Mouse (Mus musculus) embryonic stem cell, embryonic (primary cell): ENCODE results near the gene Camkk1.

Experiments
- CTCF ChIA-PET, 4 experiments: fragments of 300-600 bp in 2 of 4; fragments of 350-600 bp in 2 of 4; sonication (Branson Sonifier 250); formaldehyde crosslinking; loops; one replicate each; lab custom pipeline; 2022; ENCODE audit warnings: inconsistent platforms in 2 of 4; lab: Charles Lee
- POLR2A ChIA-PET, 4 experiments: fragments of 300-600 bp in 2 of 4; fragments of 350-600 bp in 2 of 4; sonication (Branson Sonifier 250); formaldehyde crosslinking; loops; one replicate each; lab custom pipeline; 2022; ENCODE audit warnings: antibody characterized with exemption in 4 of 4, inconsistent platforms in 1 of 4; lab: Charles Lee

Camkk1 gene

GRCm38 (mm10) chr11:73018471-73019146 is at the start of gene Camkk1:
Gene Camkk1, plus strand, starts transcription at chr11:73019008.
- CTCF ChIA-PET, result interaction anchor here (0.6 to 1.8 kb wide), 10 partner anchors 11 to 376 kb away, joined by 3 to 11 read pairs (median 4); partner anchors contain the start of gene Ncbp3 (in 2 of the 4)
- POLR2A ChIA-PET, result interaction anchor here in 3 of 4 experiments (0.6 to 2.1 kb wide), 23 partner anchors 10 to 454 kb away, joined by 3 to 21 read pairs (median 4); partner anchors contain the start of genes Ctns (in 2 of the 3), Ncbp3 (in 2 of the 3), Shpk (in 2 of the 3) and Emc6 (in 1 of the 3)

GRCm38 (mm10) chr11:72974995-72975503 is 43.8 kb upstream of the Camkk1 start:
- CTCF ChIA-PET, result interaction anchor here in 2 of 4 experiments (1.4 to 1.5 kb wide), 2 partner anchors 8 kb away, joined by 3 read pairs; no protein-coding TSS in a partner anchor
- POLR2A ChIA-PET, result interaction anchor here in 3 of 4 experiments (0.5 to 4.3 kb wide), 7 partner anchors 11 to 171 kb away, joined by 3 to 16 read pairs (median 4); no protein-coding TSS in a partner anchor

- ChIA-PET POLR2A (interaction anchor here in 3 of 4 experiments (0.7 to 1.6 kb wide), 3 partner anchors 12 to 217 kb away, joined by 3 read pairs; partner anchors contain the start of gene Shpk (in 1 of the 3)), CTCF (interaction anchor here in 3 of 4 experiments (1.0 to 1.7 kb wide), 15 partner anchors 8 to 412 kb away, joined by 3 to 10 read pairs (median 6); no protein-coding TSS in a partner anchor)
These were observed 36.3 kb upstream of the Camkk1 start for GRCm38 (mm10) chr11:72982516-72982915.

- CTCF ChIA-PET, result interaction anchor here (0.5 to 1.7 kb wide), 25 partner anchors 8 to 1941 kb away, joined by 3 to 10 read pairs (median 4); partner anchors contain the start of gene P2rx1 (in 1 of the 4)
- POLR2A ChIA-PET, result interaction anchor here in 3 of 4 experiments (0.7 to 1.6 kb wide), 6 partner anchors 9 to 216 kb away, joined by 3 to 6 read pairs (median 3); partner anchors contain the start of gene Shpk (in 1 of the 3)
These were observed 35.5 kb upstream of the Camkk1 start for GRCm38 (mm10) chr11:72983283-72983682.

GRCm38 (mm10) chr11:72986745-72987144 is 32.1 kb upstream of the Camkk1 start:
- POLR2A ChIA-PET, result interaction anchor here in 2 of 4 experiments (0.7 to 2.3 kb wide), 10 partner anchors 10 to 411 kb away, joined by 3 to 11 read pairs (median 4); partner anchors contain the start of gene Camkk1 (in 1 of the 2)
- CTCF ChIA-PET, result interaction anchor here in 2 of 4 experiments (0.8 to 1.5 kb wide), 2 partner anchors 21 to 144 kb away, joined by 3 read pairs; no protein-coding TSS in a partner anchor

GRCm38 (mm10) chr11:72987234-72987633 is 31.6 kb upstream of the Camkk1 start:
- POLR2A ChIA-PET, result interaction anchor here in 2 of 4 experiments (1.0 to 2.3 kb wide), 5 partner anchors 10 to 411 kb away, joined by 3 to 11 read pairs (median 6); partner anchors contain the start of gene Camkk1 (in 1 of the 2)

GRCm38 (mm10) chr11:72987807-72988206 is 31.0 kb upstream of the Camkk1 start:
- CTCF ChIA-PET, result interaction anchor here in 1 of 4 experiments (0.6 kb wide), 1 partner anchor 11 kb away, joined by 3 read pairs; the partner anchor contains the start of gene P2rx1
- POLR2A ChIA-PET, result interaction anchor here in 1 of 4 experiments (1.0 to 1.8 kb wide), 2 partner anchors 10 to 412 kb away, joined by 3 to 6 read pairs; no protein-coding TSS in a partner anchor

More at GRCm38 (mm10) chr11:72987234-72987633, 31.6 kb upstream of the Camkk1 start:
- CTCF ChIA-PET, result interaction anchor here in 2 of 4 experiments (0.8 to 1.5 kb wide), 2 partner anchors 20 to 143 kb away, joined by 3 read pairs; no protein-coding TSS in a partner anchor

GRCm38 (mm10) chr11:72989044-72989443 is 29.8 kb upstream of the Camkk1 start:
- POLR2A ChIA-PET, result interaction anchor here in 1 of 4 experiments (1.4 kb wide), 1 partner anchor 10 kb away, joined by 3 read pairs; the partner anchor contains the start of gene P2rx1

GRCm38 (mm10) chr11:72990688-72991087 is 28.1 kb upstream of the Camkk1 start:
- POLR2A ChIA-PET, result interaction anchor here in 1 of 4 experiments (0.8 kb wide), 1 partner anchor 23 kb away, joined by 4 read pairs; no protein-coding TSS in a partner anchor
- CTCF ChIA-PET, result interaction anchor here in 1 of 4 experiments (0.5 kb wide), 1 partner anchor 15 kb away, joined by 5 read pairs; no protein-coding TSS in a partner anchor

More at GRCm38 (mm10) chr11:72989044-72989443, 29.8 kb upstream of the Camkk1 start:
- CTCF ChIA-PET, result no interaction called here

- ChIA-PET POLR2A (interaction anchor here in 2 of 4 experiments (0.5 to 1.2 kb wide), 6 partner anchors 9 to 321 kb away, joined by 3 to 4 read pairs (median 3); no protein-coding TSS in a partner anchor), CTCF (interaction anchor here in 1 of 4 experiments (1.1 kb wide), 1 partner anchor 9 kb away, joined by 3 read pairs; no protein-coding TSS in a partner anchor)
These were observed 26.8 kb upstream of the Camkk1 start for GRCm38 (mm10) chr11:72991961-72992360.

- ChIA-PET CTCF (interaction anchor here in 1 of 4 experiments (0.5 kb wide), 1 partner anchor 1578 kb away, joined by 3 read pairs; no protein-coding TSS in a partner anchor), POLR2A (no interaction called here)
These were observed 22.5 kb upstream of the Camkk1 start for GRCm38 (mm10) chr11:72996346-72996745.

- POLR2A ChIA-PET, result interaction anchor here in 2 of 4 experiments (0.5 to 0.7 kb wide), 3 partner anchors 8 to 23 kb away, joined by 3 to 4 read pairs (median 3); no protein-coding TSS in a partner anchor
These were observed 22.0 kb upstream of the Camkk1 start for GRCm38 (mm10) chr11:72996781-72997180.

GRCm38 (mm10) chr11:72997529-72998326 is 21.1 kb upstream of the Camkk1 start:
- CTCF ChIA-PET, result interaction anchor here in 2 of 4 experiments (0.6 to 1.4 kb wide), 7 partner anchors 10 to 430 kb away, joined by 3 to 6 read pairs (median 3); no protein-coding TSS in a partner anchor
- POLR2A ChIA-PET, result interaction anchor here (0.6 to 1.5 kb wide), 12 partner anchors 9 to 421 kb away, joined by 3 to 5 read pairs (median 3); partner anchors contain the start of genes Ncbp3 (in 2 of the 4), Ctns (in 1 of the 4) and Shpk (in 1 of the 4)

More at GRCm38 (mm10) chr11:72996781-72997180, 22.0 kb upstream of the Camkk1 start:
- CTCF ChIA-PET, result interaction anchor here in 3 of 4 experiments (0.5 to 0.7 kb wide), 4 partner anchors 19 to 1578 kb away, joined by 3 to 6 read pairs (median 4); no protein-coding TSS in a partner anchor

- CTCF ChIA-PET, result interaction anchor here in 3 of 4 experiments (0.6 to 2.9 kb wide), 13 partner anchors 9 to 428 kb away, joined by 3 to 8 read pairs (median 3); no protein-coding TSS in a partner anchor
- POLR2A ChIA-PET, result interaction anchor here in 3 of 4 experiments (0.5 to 1.5 kb wide), 15 partner anchors 10 to 422 kb away, joined by 3 to 13 read pairs (median 3); partner anchors contain the start of genes Ncbp3 (in 2 of the 3), Ctns (in 1 of the 3), Cyb5d2 (in 1 of the 3) and Shpk (in 1 of the 3)
These were observed 20.0 kb upstream of the Camkk1 start, which contains the start of gene P2rx1 for GRCm38 (mm10) chr11:72998771-72999170. Gene P2rx1, plus strand, starts transcription at chr11:72999103.

- ChIA-PET POLR2A (interaction anchor here in 3 of 4 experiments (0.6 to 1.0 kb wide), 4 partner anchors 10 to 174 kb away, joined by 3 to 4 read pairs (median 3); no protein-coding TSS in a partner anchor), CTCF (interaction anchor here (0.6 to 2.9 kb wide), 31 partner anchors 17 to 1844 kb away, joined by 3 to 13 read pairs (median 3); partner anchors contain the start of gene Camkk1 (in 2 of the 4))
These were observed 17.8 kb upstream of the Camkk1 start for GRCm38 (mm10) chr11:73001029-73001428.
